Mouse (Mus musculus): ENCODE results near the gene Ncf1.

Gene Ncf1

DNA sequence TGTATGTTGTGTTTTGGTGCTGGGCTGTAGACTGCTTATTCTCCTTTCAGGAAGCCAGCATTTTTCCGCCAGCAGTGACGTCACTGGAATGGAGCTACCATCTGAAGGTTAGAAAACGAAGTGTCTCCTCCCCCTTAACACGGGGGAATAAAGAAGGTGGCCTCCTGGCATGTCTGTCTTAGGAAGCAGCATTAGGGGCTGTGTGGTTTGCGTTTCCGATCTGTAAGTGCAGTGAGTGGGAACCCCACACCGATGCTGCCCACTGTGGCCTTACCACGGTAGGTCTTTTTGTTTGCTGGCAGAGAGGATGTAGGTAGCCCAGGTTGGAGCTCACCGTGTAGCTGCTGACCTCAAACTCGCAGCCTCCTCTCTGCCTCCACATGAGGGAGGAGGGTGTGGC lies 22.7 kb downstream of the Ncf1 start:
- DNase-seq (ENCODE audit: low read depth), result peak; percentile 25

DNA sequence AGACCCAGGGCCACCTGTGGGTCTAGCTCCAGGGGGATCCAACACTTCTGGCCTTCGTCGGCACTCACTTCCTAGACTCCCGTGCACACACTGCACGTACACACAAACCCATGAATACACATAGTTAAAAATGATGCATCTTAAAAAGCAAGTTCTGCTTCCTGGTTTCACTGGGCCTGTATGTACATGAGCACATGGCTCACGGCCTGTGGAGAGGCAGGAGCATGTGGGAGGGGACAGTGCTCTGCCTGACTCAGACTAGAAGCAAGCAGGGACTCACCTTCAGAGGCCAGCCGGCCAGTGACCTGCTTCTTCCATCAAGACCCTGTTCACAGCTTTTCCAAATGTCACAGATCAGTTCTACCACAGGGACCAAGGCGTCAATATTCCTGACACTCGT lies 35.8 kb downstream of the Ncf1 start:
- no peak for DNase-seq (ENCODE audit: low read depth)

DNA sequence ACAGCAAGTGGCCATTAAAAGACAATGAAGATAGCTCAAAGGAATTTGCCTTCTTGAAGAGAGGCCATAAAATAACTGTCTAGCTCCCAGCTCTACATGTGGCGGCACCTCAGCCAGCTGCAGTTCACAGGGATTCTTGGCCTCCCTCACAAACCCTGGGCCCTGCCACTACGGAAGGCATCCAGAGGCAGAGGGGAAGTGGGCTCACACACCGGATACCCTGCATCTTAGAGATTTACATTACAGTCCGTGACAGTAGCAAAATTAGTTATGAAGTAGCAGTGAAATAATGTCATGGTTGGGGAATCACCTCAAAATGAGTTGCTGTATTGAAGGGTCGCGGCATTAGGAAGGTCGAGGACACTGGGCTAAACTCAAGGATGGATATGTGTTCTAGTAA lies 40.9 kb downstream of the Ncf1 start:
- DNase-seq (ENCODE audit: low read depth), result peak; percentile 47

DNA sequence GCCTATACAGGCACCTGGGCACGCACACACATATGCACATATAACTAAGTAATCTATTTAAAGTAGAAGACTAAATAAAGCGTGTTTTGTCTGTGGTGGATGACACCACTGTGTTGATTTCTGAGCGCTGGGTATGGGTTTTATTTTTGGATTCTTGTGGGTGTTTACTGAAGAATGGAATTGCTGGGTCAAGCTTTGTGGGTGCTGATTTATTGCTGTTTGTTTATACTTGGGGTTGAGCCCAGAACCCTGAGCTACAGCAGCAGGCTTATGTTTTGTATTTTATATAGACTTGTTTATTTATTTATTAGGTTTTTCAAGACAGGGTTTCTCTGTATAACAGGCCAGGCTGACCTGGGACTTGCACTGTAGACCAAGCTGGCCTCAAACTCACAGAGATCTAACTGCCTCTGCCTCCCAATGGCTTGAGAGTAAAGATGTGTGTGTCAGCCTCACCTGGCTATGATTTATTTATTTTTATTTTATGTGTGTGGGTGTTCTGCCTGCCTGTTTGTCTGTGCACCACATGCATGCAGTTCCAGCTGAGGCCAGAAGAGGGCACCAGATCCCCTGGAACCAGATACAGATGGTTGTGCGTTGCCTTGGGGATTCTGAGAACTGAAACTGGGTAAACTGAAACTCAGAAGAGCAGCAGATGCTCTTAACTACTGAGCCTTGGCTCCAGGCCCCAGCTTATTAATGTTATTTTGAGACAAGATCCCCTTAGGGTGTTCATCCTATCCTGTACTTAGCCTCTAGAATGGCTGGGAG lies 42.3 kb downstream of the Ncf1 start:
- DNase-seq (ENCODE audit: low read depth), result peak; percentile 91

DNA sequence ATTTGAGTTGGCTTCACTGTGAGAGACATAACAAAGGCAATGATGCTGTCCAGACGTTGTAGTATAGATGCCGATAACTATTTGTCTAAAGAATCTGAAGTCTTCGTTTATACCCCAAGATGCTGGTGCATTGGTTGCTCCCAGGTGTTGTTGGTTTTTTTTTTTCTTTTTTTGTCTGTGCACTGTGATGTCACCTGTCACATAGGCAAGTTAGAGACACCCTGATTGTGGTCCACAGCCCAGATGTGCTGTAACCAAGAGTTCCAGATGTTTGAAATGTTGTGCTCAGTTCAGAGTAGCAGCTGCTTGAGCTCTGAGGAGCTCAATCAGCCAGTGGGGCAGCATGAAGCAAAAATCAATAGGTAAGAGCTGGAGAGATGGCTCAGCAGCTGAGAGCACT lies 43.4 kb downstream of the Ncf1 start:
- DNase-seq (ENCODE audit: low read depth), result no peak

DNA sequence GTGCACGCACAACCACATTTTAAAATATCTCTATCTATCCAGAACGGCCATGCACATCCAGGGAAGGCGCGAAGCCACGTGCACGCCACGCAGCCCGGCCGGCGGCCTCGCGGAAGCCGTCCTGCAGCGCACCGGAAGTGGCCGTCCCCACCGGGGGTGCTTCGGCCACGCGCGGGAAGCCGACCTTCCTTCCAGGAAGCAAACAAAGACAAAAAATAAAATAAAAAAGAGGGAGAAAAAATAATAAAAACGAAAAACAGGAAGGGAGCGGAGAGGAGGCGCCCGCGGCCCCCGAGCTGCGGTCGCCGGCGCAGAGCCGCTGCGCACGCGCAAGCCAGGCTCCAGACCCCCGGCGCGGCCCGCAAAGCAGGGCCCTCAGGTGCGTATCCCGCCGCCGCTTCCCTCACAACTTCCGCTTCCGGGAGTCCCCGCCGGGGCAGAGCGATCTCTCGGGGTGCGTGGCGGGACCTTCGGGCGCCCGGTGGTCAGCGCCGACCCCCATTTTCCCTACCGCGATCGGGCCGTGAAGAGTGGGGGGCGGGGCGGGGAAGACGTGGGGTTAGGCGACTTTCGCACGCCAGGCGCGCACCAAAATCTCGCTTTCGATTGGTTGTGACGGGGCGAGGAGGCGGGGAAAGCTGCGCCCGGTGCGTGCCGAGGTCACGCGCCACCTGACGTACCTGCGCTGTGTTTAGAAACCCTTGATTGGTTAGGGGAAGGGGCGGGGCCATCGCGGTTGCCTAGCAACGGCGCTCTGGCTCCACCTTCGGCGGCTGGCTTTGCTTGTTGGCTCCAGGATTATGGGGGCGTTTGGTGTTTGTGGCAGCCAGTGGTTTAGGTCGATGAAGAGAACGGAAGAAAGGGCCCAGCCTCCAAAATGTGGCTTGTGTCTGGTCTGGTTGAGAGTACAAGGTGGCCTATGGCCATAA lies 45.3 kb downstream of the Ncf1 start, which contains the start of gene Gtf2ird2:
Gene Gtf2ird2, plus strand, starts transcription at position 140 of the 929 bp plus-strand sequence.
- peak; percentile 100 for DNase-seq (ENCODE audit: low read depth)

DNA sequence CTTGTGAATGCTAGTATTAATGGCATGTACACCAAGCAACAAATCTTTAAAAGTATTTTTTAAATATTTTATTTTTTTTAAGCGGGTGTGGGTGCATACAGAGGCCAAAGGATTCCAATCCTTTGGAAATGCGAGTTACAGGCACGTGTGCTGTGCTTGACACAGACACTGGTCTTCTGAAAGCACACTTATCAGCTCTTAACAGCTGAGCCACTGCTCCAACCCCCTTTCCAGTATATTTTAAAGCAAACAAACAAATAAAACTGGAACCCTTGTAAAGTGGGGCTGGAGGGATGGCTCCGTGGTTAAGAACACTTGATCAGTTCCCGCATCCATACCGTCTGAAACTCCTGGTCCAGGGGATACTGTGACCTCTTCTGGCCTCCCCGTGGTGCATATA lies 46.3 kb downstream of the Ncf1 start:
- no peak for DNase-seq (ENCODE audit: low read depth)

DNA sequence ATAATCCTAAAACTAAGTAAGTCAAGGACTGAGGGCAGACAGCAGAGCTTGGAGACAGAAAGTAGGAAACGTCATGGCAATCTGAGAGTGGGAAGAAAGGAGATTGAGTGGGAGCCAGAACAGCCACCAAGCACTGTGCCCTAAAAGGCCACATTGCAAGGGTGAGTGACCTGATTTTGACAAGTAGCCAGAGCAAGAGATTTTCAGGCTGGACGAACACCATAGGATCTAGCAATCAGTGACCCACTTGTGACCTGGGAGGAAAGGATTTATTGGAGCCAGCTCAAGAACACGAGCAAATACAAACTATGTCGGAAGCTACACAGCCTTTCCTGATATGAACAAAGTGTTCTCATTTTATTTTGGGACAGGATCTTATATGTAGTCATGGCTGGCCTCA lies 46.7 kb downstream of the Ncf1 start:
- peak; percentile 29 for DNase-seq (ENCODE audit: low read depth)

DNA sequence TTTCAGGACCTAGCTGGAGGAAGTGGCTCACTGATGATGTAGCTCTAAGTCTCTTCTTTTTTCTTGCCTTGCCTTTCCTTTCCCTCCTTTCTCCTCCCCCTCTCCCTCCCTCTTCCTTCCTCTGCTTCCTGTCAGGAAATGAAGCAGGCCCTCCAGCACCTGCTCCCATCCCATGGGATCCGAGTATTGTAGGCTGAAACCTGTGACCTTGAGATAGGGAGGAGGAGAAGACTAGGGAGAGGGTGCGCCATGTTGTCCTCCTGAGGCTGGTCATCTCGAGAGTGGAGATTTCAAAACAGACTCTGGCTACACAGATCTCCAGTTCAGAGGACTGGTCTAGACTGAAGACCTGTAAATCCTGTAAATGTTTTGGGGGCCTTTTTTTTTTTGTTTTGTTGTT lies 47.3 kb downstream of the Ncf1 start:
- peak; percentile 28 for DNase-seq (ENCODE audit: low read depth)

DNA sequence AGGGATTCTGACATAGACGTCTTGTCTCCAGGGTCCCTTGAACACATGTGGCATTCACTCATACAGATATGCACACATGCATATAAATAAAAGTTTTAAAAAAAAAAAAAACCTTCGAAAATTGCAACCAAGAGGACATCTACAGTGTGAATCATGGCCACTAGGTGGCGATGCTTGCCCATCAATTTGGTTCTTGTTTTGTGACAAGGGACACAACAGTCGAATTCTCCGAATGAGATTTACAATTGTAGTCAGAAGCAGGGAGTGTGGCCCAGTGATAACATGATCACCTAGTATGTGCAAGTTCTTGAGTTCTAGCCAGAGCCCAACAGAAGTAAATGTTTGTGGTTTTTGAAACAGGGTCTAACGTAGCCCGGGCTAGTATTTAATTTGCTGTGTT lies 49.6 kb downstream of the Ncf1 start:
- peak; percentile 95 for DNase-seq (ENCODE audit: low read depth)

DNA sequence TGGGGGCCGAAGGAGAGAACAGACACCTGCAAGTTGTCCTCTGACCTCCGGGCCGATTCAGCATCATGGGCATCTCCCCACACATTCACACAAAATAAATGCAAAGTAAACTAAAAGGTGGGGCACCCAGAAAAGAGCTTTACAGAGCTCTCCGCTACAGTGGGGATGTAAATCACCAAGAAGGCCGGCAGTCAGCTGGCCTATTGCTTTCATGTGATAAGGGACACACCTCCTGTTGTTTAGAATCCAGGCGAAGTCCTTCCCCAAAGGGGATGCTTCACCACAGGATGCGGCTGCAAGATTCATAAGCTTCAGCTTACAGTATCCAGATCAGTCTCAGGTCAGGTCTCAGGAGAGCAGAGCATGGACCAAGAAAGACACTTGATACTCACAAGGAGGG lies 50.9 kb downstream of the Ncf1 start:
- no peak for DNase-seq (ENCODE audit: low read depth)

DNA sequence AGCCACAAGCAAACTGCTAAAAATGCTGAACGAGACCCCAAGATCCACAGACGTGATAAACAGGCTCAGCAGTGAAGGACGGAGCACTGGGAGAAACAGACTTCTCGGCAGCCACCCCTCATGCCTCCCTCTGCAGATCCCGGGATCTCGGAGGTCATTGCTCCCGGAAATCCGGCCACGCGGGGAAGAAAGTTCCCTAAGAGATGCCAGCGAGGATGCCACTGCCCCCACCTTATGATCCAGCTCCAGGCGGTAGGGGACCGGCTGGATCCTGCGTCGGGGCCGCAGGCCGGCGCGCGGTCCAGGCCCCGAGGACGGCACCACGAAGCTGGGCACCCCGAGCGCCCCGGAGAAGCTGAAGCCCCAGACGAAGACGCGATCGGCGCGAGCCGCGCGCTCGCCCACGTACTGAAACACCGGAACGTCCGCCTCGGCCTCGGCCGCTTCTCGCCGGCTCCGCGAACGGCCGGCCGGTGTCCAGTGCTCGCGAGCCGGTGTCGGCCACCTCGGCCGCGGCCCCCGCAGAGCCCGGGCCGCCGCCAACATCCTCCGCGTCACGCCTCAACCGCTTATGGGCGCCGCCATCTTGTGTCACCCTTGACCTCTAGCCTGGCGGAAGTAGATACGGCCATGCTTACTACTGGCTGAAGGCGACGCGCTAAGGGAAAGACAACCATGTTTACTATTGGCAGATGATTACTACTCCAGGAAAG lies 53.1 kb downstream of the Ncf1 start, which contains the start of gene Rcc1l:
Gene Rcc1l, minus strand, starts transcription at position 606 of the 713 bp plus-strand sequence.
- DNase-seq (ENCODE audit: low read depth), result peak; percentile 94

DNA sequence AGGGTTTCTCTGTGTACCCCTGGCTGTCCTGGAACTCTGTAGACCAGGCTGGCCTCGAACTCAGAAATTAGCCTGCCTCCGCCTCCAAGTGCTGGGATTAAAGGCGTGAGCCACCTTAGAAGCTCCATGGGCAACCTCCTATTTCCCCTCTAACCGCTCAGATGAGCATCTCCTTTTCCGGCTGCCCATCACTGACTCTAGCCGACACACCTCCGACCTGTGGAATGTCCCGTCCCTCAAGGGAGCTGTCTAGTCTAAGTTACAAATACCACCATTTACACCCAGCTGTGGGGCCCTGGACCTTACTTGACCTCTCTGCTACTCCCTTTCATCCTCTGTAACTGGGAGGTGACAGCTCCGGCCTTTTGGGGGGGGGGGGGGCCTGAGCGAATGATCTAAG lies 53.7 kb downstream of the Ncf1 start:
- peak; percentile 38 for DNase-seq (ENCODE audit: low read depth)

DNA sequence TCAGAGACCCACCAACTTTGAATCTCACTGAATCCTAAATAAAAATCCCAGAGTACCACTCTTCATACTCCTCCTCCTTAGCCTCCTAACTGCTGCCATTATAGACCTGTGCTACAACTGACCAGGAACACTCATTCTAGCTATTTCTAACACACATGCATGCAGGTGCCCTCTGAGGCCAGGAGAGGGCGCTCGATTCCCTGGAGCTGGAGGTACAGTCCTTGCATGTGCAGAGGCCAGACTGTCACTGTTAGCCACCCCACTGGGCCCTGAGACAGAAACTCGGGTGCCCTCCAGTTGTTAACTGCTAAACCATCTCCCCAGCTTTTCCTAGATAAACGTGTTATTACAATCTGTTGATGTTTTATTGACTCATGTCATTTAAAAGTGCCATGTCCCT lies 56.2 kb downstream of the Ncf1 start:
- DNase-seq (ENCODE audit: low read depth), result peak; percentile 71

DNA sequence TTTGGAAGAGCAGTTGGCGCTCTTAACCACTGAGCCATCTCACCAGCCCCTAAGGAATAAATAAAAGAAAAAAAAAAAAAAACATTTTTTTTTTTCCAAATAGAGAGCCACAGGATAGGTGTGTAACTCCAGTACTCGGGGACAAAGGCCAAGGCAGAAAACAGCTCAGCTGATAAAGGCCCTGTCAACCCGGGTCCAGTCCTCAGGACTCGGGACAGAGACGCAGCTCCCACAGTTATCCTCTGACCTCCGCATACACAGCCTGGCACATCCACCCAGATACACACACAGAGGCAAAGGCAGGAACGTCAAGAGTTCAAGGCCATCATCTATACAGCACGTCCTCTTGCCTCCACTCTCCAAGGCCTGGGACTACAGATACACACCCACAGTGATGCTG lies 59.3 kb downstream of the Ncf1 start:
- no peak for DNase-seq (ENCODE audit: low read depth)

All from induced T-regulatory cell, adult 2 months (primary cell).